20 mouse cellular contexts compared by ENCODE assay signal in genomic region chr12:8573405-8573804, GRCm38 (mm10). TPM values are rescaled to one million over a fixed set of nuclear protein-coding genes. Genes with fewer than 3 reads are reported as not detected.
DNase-seq lines count a peak whose midpoint lies in the region; ATAC-seq and TF ChIP-seq lines count a peak whose summit lies in the region.
"Had no signal": no experiment of that assay in that cellular context is flagged by ENCODE, and none has a peak within 500 bp of the region (broad histone marks: within the 10 kb centered on the region; RNA-seq: fewer than 3 reads in every experiment).

No protein-coding gene starts in this region.

- TF ChIP-seq EP300 in liver, postnatal 0 days (IDR thresholded peaks at IDR 0.05; ENCODE audit: low read depth), result no peak

- intact Hi-C loops in heart, postnatal 14 days (cut with DNase I), result no loop called here

- H3K27ac ChIP-seq in kidney, embryonic 15.5 days, result no peak overlapping the region
- no peak overlapping the region for H3K27ac ChIP-seq in midbrain, embryonic 15.5 days
- H3K27ac ChIP-seq in midbrain, embryonic 10.5 days (replicated peaks), result no peak overlapping the region
- H3K27ac ChIP-seq in liver, postnatal 0 days (ENCODE audit: low read depth), result peak overlapping the region; percentile 82
- H3K27ac ChIP-seq: macrophage had no signal

- WGBS in kidney, embryonic 15.5 days, result 81% methylated on average over 11 of the region's 11 CpGs
- WGBS in midbrain, embryonic 15.5 days, result 81% methylated on average over 11 of the region's 11 CpGs
- WGBS in midbrain, embryonic 10.5 days, result 79% methylated on average over 11 of the region's 11 CpGs
- WGBS in liver, postnatal 0 days (ENCODE audit: insufficient replicate concordance), result 66% methylated on average over 11 of the region's 11 CpGs

- H3K4me1 ChIP-seq in kidney, embryonic 15.5 days, result 0 out of 2 replicates have a peak, but pooled peaks cover 2% of the 10 kb centered on the region
- H3K4me1 ChIP-seq in midbrain, embryonic 15.5 days, result no peaks in the 10 kb centered on the region
- H3K4me1 ChIP-seq in midbrain, embryonic 10.5 days, result no peaks in the 10 kb centered on the region
- no peaks in the 10 kb centered on the region for H3K4me1 ChIP-seq in liver, postnatal 0 days (ENCODE audit: insufficient read depth)

- no peaks in the 10 kb centered on the region for H3K27me3 ChIP-seq in kidney, embryonic 15.5 days
- no peaks in the 10 kb centered on the region for H3K27me3 ChIP-seq in midbrain, embryonic 15.5 days (replicated peaks)
- H3K27me3 ChIP-seq in midbrain, embryonic 10.5 days (ENCODE audit: low read depth, poor library complexity, severe bottlenecking), result no peaks in the 10 kb centered on the region
- no peaks in the 10 kb centered on the region for H3K27me3 ChIP-seq in liver, postnatal 0 days (ENCODE audit: insufficient read depth, low read length)

- H3K4me3 ChIP-seq in kidney, embryonic 15.5 days (replicated peaks), result peak overlapping the region; percentile 36
- H3K4me3 ChIP-seq in midbrain, embryonic 15.5 days, result no peak overlapping the region
- H3K4me3 ChIP-seq in midbrain, embryonic 10.5 days, result no peak overlapping the region
- H3K4me3 ChIP-seq in liver, postnatal 0 days (ENCODE audit: low read depth, low read length), result peak overlapping the region; percentile 39

- no peak for ATAC-seq in kidney, embryonic 15.5 days (replicated peaks; ENCODE audit: low FRiP score)
- no peak for ATAC-seq in midbrain, embryonic 15.5 days (replicated peaks)
- ATAC-seq in liver, postnatal 0 days, result peak; percentile 72

- H3K4me2 ChIP-seq in kidney, embryonic 15.5 days, result peak overlapping the region; percentile 58
- peak overlapping the region; percentile 5; the same call in 1 of the 2 replicates for H3K4me2 ChIP-seq in midbrain, embryonic 15.5 days
- H3K4me2 ChIP-seq in liver, postnatal 0 days (ENCODE audit: low read depth, low read length), result peak overlapping the region; percentile 57; the same call in 1 of the 2 replicates

- H3K9ac ChIP-seq in kidney, embryonic 15.5 days, result no peak overlapping the region
- no peak overlapping the region for H3K9ac ChIP-seq in midbrain, embryonic 15.5 days
- H3K9ac ChIP-seq in liver, postnatal 0 days (replicated peaks), result peak overlapping the region; percentile 55; the same call in 1 of the 2 replicates

- DNase-seq in heart, adult 11 months, result peak; percentile 69
- no peak for DNase-seq in heart, postnatal 14 days
- DNase-seq in kidney, adult 11 months, result no peak
- no peak for DNase-seq in midbrain, embryonic 10.5 days (ENCODE audit: low spot score)
- DNase-seq in liver, postnatal 0 days, result peak; percentile 26
- DNase-seq in ovary, postnatal 36 days (ENCODE audit: low spot score), result no peak
- DNase-seq: adrenal gland, adult 8-10 months; cerebellum, adult 9-10 months; heart, postnatal 4 days; kidney, postnatal 10 days; midbrain, embryonic 14.5 days; retina, postnatal 1 day; thymus, adult 2 months had no signal

- no peaks in the 10 kb centered on the region for H3K9me3 ChIP-seq in kidney, embryonic 15.5 days (replicated peaks)
- no peaks in the 10 kb centered on the region for H3K9me3 ChIP-seq in midbrain, embryonic 15.5 days
- no peaks in the 10 kb centered on the region; the same call in 1 of the 2 replicates for H3K9me3 ChIP-seq in midbrain, embryonic 10.5 days (replicated peaks)
- no peaks in the 10 kb centered on the region for H3K9me3 ChIP-seq in liver, postnatal 0 days (ENCODE audit: low read length)

- no peaks in the 10 kb centered on the region for H3K36me3 ChIP-seq in kidney, embryonic 15.5 days
- H3K36me3 ChIP-seq in midbrain, embryonic 15.5 days (replicated peaks), result no peaks in the 10 kb centered on the region
- H3K36me3 ChIP-seq in midbrain, embryonic 10.5 days, result no peaks in the 10 kb centered on the region
- no peaks in the 10 kb centered on the region for H3K36me3 ChIP-seq in liver, postnatal 0 days (replicated peaks; ENCODE audit: insufficient read depth, low read length)

- peak; percentile 30; the same call in 1 of the 2 replicates for TF ChIP-seq CTCF in liver, postnatal 0 days (IDR thresholded peaks at IDR 0.05; ENCODE audit: low read depth)

RNA-seq across cellular contexts. Expression of gene Slc7a15, which starts 25.5 kb away (rescaled TPM):
- total RNA-seq in heart, postnatal 14 days (2021), result not detected
- not detected in 2 replicates for polyA plus RNA-seq in kidney, embryonic 15.5 days (2015; fragmentation: Nextera tagmentation; extraction: Ambion mirVana)
- not detected in 2 replicates for polyA plus RNA-seq in midbrain, embryonic 15.5 days (2015; fragmentation: Nextera tagmentation; extraction: Ambion mirVana)
- not detected in 2 replicates for polyA plus RNA-seq in midbrain, embryonic 10.5 days (2016; fragmentation: Nextera tagmentation; extraction: Ambion mirVana)
- polyA plus RNA-seq in liver, postnatal 0 days (2015; fragmentation: Nextera tagmentation; extraction: Ambion mirVana), result 0.39 and 0.49 TPM in 2 replicates
- total RNA-seq: adrenal gland, adult 8-10 months; granulocyte monocyte progenitor cell, adult 5-6 weeks; heart, postnatal 4 days; layer of hippocampus, postnatal 14 days; left cerebral cortex, postnatal 25 days had no signal
- polyA plus RNA-seq: macrophage; midbrain, embryonic 14.5 days; neural tube, embryonic 11.5 days had no signal

Comparison
In these comparisons a context has a peak if more than half of its experiments do, and no peak if none do; other contexts are left out.
1. DNase-seq: peak in heart, adult 11 months (single experiment) and liver, postnatal 0 days (single experiment); none in heart, postnatal 14 days (0 of 2), kidney, adult 11 months (single experiment), midbrain, embryonic 10.5 days (single experiment) and ovary, postnatal 36 days (single experiment).
2. H3K4me2 ChIP-seq: peak in every context shown above with its lines; median percentile 58 in kidney, embryonic 15.5 days; 57 in liver, postnatal 0 days; 5 in midbrain, embryonic 15.5 days.
3. H3K4me3 ChIP-seq: peak in kidney, embryonic 15.5 days (single experiment) and liver, postnatal 0 days (single experiment); none in midbrain, embryonic 15.5 days (single experiment) and midbrain, embryonic 10.5 days (single experiment).